Mouse (Mus musculus) heart, postnatal 14 days (tissue): ENCODE measurements at regions not wholly inside any gene's neighbourhood (a gene's known extent, or its start where the extent isn't known, plus 50 kb on each side); places are given as distances from the start of the nearest gene placed in this dataset.

Experiments
- DNase-seq, 2 experiments: peaks; one replicate each; pipeline ENCODE4 v3.0.0; 2021 to 2022
- intact Hi-C: fragments of 180-260 bp; cut with DNase I; formaldehyde crosslinking; loops from one replicate; pipeline ENCODE4 v1.15.1; 2025

DNA sequence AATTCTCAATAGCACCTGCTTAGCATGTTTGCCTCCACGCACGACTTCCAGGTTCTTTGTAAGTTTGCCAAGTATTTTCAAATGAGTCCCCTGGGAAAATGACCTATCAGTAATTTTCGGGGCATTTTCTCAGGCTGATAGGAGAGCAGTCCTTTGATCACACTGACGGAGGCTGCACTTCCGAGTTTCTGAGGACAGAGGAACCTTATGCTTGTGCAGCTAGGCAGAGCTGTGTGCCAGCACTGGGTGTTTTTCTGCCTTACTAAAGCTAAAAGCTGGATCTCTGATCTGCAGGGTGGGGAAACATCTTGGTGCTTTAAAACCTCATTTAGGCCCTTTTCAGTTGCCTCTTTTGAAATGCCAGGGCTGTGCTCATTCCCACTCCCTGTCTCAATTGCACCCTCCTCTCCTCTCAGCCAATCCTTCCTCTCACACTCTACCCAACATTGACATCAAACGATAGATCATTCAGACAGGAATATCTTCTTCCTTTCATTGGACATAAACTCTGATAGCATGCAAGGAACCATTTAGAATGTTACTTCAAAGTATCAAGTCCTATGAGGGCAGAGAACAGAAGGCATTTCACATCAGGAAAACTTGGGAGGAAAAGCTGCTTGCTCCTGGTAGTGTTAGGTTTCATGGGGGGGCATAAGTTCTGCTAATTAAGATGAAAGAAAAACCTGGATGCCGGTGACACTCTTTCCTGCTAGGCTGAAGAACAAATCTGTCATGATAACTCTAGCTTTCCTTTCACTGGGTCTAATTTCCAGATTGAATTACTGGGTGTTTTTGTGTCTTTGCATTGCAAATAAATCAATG is 95.3 kb downstream of the Lurap1l start:
- intact Hi-C loops: no loop called here
- no peak for DNase-seq

DNA sequence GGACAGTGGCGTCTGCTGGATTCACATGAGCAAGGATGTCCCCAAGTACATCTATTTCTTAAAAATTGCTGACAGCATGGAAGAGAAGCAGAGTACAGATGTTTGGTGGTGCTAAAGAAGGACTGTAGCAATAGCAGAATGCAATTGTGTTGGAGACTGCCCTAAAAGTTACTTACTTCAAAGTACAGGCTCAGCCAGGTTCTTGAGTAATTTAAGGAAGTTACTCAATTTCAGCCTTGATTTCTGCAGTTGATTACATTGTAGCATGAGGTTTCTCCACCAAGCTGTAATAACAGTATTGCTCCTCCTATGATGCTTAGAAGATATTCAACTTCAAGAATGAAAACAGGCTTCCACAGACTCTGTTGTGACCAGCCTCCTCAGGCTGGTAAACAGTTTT is 96.1 kb downstream of the Lurap1l start:
- DNase-seq: no peak

DNA sequence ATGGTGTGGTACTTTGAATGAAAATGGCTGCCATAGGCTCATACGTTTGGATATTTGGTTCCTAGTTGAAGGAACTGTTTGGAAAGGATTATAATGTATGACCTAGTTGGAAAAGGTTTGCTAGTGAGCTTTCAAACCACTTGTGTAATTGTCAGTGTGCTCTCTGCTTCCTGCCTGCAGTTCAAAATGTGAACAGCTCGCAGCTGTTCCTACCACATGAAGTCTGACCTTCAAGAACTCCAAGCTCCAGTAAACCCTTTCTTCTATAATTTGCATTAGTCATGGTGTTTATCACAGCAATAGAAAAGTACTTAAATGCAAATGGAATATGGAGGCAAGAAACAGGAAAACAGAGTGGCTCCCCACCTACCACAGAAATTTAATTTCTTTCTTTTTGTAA is 111.4 kb downstream of the Lurap1l start:
- intact Hi-C loops: no loop called here
- DNase-seq: no peak

More for the DNA sequence above, 96.1 kb downstream of the Lurap1l start:
- intact Hi-C loops: no loop called here

DNA sequence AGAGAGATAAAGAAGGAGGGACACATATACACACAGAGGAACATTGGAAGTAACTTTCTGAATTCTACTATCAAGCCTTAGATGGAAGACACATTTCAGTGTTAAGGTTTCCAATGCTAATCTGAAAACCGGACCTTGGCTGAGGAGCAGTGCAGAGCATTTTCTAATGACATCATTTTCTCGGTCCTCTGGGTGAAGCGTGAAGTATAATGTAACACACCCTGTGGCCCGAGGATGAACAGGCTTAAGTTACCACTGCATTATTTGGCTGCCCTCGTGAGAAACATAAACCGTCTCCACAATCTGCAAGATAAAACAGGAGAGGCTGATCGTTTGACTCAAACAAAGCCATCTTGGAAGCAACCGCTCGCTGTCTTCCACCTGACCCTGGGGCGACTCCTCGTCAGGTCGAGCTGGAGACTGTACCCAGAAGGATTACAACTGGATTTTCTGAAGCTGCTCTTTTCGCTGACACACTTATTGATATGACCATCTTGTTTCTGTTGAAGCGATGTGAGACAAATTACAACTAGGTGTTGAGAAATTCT is 113.1 kb downstream of the Lurap1l start:
- intact Hi-C loops: no loop called here
- peak in 1 of 2 experiments; percentile 3 for DNase-seq

GRCm38 (mm10) chr4:81027558-81027957 is 117.1 kb downstream of the Lurap1l start:
- DNase-seq: no peak
- intact Hi-C loops: loop anchor here (5.0 kb wide), 1 partner anchor 155 kb away; no protein-coding TSS in a partner anchor

DNA sequence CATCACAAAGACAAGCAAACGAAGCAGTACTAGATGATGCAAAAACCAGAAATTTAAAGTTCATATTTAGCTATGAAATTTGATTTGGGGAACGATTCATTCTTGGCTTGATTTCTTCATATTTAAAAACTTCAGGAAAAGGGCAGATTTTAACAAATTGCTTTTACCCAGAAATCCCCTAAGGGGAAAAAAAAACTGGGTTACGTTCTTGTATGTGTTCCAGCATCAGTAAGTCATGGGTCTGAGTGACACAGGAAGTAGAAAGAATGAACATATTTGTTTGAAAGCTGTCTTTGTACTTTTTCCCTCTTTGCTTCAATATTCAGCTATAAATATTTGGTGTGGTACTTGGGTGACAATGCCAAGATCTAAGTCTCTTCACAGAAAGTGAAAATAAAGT is 120.2 kb downstream of the Lurap1l start:
- no peak for DNase-seq
- intact Hi-C loops: no loop called here

GRCm38 (mm10) chr4:81037336-81037902 is 127.0 kb downstream of the Lurap1l start:
- intact Hi-C loops: no loop called here

GRCm38 (mm10) chr4:81058227-81058626 is 147.8 kb downstream of the Lurap1l start:
- intact Hi-C loops: no loop called here
- DNase-seq: peak in 1 of 2 experiments; percentile 11

More at GRCm38 (mm10) chr4:81037336-81037902, 127.0 kb downstream of the Lurap1l start:
- no peak for DNase-seq

GRCm38 (mm10) chr4:81058809-81059208 is 148.4 kb downstream of the Lurap1l start:
- peak in 1 of 2 experiments; percentile 2 for DNase-seq
- intact Hi-C loops: no loop called here

DNA sequence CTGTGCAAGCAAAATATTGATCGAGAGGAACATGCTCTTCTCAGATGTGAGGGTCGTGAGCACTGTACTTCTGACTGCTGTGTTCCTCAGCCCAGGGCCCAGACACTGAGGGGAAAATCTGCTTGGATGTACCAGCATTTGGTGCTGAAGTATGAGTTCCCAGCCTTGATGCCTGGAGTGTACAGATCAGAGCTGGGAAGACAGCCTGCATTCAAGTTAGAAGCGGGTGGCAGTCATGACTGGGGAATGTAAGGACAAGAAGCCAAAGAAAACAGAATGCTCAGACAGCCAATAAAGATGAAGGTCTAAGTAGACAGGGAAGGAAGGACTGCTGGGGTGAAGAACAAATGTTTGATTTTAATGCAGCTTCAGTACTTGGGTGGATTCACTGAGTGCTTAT is 148.9 kb downstream of the Lurap1l start:
- peak; percentile 4 to 11 for DNase-seq
- intact Hi-C loops: no loop called here

DNA sequence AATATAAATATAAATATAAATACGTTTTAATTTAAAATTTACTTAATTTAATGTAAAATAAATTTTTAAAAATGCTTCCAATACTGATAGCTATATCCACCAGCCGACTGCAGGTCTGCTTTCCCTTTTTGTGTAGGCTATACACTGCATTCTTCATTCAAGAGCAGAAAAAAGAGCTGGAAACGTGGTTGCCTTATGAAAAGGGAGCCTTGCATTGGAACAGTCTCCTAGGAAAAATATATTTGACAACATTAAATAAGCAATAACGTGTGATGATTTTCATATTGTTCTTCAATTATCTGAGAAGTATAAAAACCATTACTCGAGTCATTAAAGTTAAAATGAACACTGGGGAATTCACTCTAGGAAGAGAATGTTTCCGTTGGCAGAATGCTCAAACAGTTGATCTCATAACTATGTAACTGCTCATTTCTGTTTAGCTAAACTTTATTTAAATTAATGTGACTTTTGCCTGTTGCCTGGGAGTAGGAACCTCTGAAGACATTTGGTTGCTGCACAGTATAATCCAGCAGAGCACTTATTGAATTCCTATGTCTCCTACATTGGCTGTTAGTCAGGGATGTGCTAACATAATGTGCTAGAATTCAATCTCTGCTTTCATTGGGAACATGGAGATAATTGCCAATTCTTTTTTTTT is 172.0 kb downstream of the Lurap1l start:
- DNase-seq: no peak
- intact Hi-C loops: no loop called here

DNA sequence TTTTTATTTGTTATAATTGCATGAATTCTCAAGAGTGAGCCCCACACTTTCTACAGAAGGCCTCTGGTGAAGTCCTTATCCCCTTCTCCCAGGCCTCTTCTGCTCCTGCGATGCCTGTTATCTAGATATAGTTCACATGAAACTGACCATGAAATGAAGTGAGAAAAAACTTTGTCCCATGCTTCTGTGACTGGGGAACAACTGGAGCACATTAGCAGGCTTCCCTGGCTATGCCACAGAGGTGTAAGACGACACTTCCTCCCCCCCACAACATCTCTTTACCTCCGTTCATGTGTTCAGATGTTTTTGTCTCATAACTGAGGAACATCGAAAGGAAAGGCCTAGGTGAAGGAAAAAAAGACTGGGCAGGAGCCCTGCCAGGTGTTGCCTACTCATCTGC is 174.7 kb downstream of the Lurap1l start:
- intact Hi-C loops: no loop called here
- no peak for DNase-seq

- intact Hi-C loops: no loop called here
Measured at GRCm38 (mm10) chr4:81096581-81096980, 186.1 kb downstream of the Lurap1l start.

GRCm38 (mm10) chr4:81097597-81097996 is 187.2 kb downstream of the Lurap1l start:
- no peak for DNase-seq
- intact Hi-C loops: no loop called here

More at GRCm38 (mm10) chr4:81096581-81096980, 186.1 kb downstream of the Lurap1l start:
- peak in 1 of 2 experiments; percentile 5 for DNase-seq

GRCm38 (mm10) chr4:81101049-81101448 is 190.6 kb downstream of the Lurap1l start:
- intact Hi-C loops: no loop called here
- DNase-seq: no peak

- intact Hi-C loops: loop anchor here (5.0 kb wide), 1 partner anchor 244 kb away; no protein-coding TSS in a partner anchor
- peak in 1 of 2 experiments; percentile 3 for DNase-seq
Measured at GRCm38 (mm10) chr4:81111307-81111706, 200.9 kb downstream of the Lurap1l start.

- intact Hi-C loops: no loop called here
- no peak for DNase-seq
Measured at GRCm38 (mm10) chr4:81116411-81116810, 206.0 kb downstream of the Lurap1l start.

GRCm38 (mm10) chr4:81124155-81124554 is 213.7 kb downstream of the Lurap1l start:
- intact Hi-C loops: no loop called here
- no peak for DNase-seq

- intact Hi-C loops: no loop called here
- DNase-seq: no peak
Measured at GRCm38 (mm10) chr4:81129874-81130273, 219.4 kb downstream of the Lurap1l start.

- intact Hi-C loops: loop anchor here (10.0 kb wide), 2 partner anchors 272 to 1442 kb away; partner anchors contain the start of gene Mpdz
- DNase-seq: no peak
Measured at GRCm38 (mm10) chr4:81173111-81173510, 262.7 kb downstream of the Lurap1l start.
